Mouse (Mus musculus) heart, adult 2 months (tissue): ENCODE measurements around the gene Omt2b. TPM values are rescaled to one million over a fixed set of nuclear protein-coding genes. Genes with fewer than 3 reads are reported as not detected.

Experiments
- DNase-seq, 2 experiments: peaks; one replicate each; pipeline ENCODE4 v3.0.0; 2021
- H3K27ac ChIP-seq: fragments of 200-600 bp; 2 replicates; pipeline ENCODE4 v1.8.1; 2022
- H3K27me3 ChIP-seq: fragments of 200-500 bp; 2 replicates; pipeline ENCODE4 v1.6.1; 2012; ENCODE audit warnings: mild to moderate bottlenecking, low read length, inconsistent platforms, mixed read lengths; ENCODE audit not compliant: control insufficient read depth, insufficient read depth
- H3K36me3 ChIP-seq: fragments of 200-500 bp; 2 replicates; pipeline ENCODE4 v1.6.1; 2012; ENCODE audit warnings: low read length, inconsistent platforms; ENCODE audit not compliant: control insufficient read depth, insufficient read depth
- H3K4me1 ChIP-seq: fragments of 200-500 bp; 2 replicates; pipeline ENCODE4 v1.6.1; 2011; ENCODE audit warnings: low read length; ENCODE audit not compliant: control insufficient read depth, insufficient read depth
- H3K4me3 ChIP-seq: fragments of 200-600 bp; 2 replicates; pipeline ENCODE4 v1.8.1; 2022
- H3K79me2 ChIP-seq: fragments of 200-500 bp; replicated peaks from 2 replicates; pipeline ENCODE4 v1.6.1; 2012; ENCODE audit warnings: mild to moderate bottlenecking, inconsistent platforms, low read length, moderate library complexity, mixed read lengths; ENCODE audit not compliant: control insufficient read depth, insufficient read depth
- H3K9ac ChIP-seq: fragments of 200-500 bp; 2 replicates; pipeline ENCODE4 v1.6.1; 2012; ENCODE audit warnings: low read depth, mild to moderate bottlenecking, control low read depth, inconsistent platforms, low read length, mixed read lengths
- CTCF ChIP-seq: fragments of 200-600 bp; IDR thresholded peaks from 2 replicates; pipeline ENCODE4 v1.8.1; 2022; ENCODE audit warnings: antibody characterized with exemption, mild to moderate bottlenecking, moderate library complexity
- EP300 ChIP-seq: fragments of 200-500 bp; IDR thresholded peaks from 2 replicates; pipeline ENCODE4 v1.6.1; 2011; ENCODE audit warnings: low read depth, low read length, control low read depth; ENCODE audit not compliant: insufficient read depth
- POLR2A ChIP-seq: fragments of 200-500 bp; IDR thresholded peaks from 2 replicates; pipeline ENCODE4 v1.6.1; 2011; ENCODE audit warnings: mild to moderate bottlenecking, low read depth, low read length, control low read depth; ENCODE audit not compliant: insufficient read depth
- WGBS: fragments of 180-500 bp; shearing (Covaris S2); methylation state at CpG from one replicate; pipeline ENCODE4 v1.1.7; 2018; 5-methylcytosine and 5-hydroxymethylcytosine counted together
- intact Hi-C: fragments of 180-260 bp; cut with DNase I; formaldehyde crosslinking; loops from one replicate; pipeline ENCODE4 v1.15.1; 2025
- polyA plus RNA-seq: library from polyadenylated mRNA; depleted of rRNA; stranded (reverse); fragments of >200 nt; gene quantifications from 2 replicates; pipeline ENCODE4 v1.2.3, GENCODE M21; 2012
- total RNA-seq, 2 experiments: library from RNA; stranded (reverse); gene quantifications; 2 replicates each; pipeline ENCODE4 v1.2.3; 2021

The Omt2b gene
- total and polyA plus RNA-seq, 3 experiments, result not detected

DNA sequence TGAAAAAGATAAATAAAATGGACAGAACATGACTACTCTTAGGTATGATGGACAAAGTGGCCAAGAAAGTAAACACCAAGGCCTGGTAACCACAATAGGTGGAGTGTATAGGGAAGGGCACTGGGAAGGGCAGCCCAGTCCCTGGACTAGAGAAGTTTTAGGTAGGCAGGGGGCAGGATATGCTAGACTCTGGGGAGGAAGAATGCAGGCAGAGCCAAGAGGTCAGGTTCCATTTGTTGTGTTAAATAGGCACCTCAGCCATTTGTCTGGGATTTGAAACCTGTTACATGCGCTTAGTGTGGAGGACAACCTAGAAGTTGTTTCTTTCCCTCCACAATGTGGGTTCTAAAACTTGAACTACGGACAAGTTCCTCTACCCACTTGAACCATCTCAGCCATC lies 42.0 kb downstream of the Omt2b start:
- intact Hi-C loops, result no loop called here
- Histone ChIP-seq H3K36me3 (no peaks in the 10 kb centered on the region), H3K4me3 (no peak overlapping the region), H3K79me2 (no peaks in the 10 kb centered on the region), H3K9ac (no peak overlapping the region), H3K4me1 (no peaks in the 10 kb centered on the region), H3K27ac (no peak overlapping the region), H3K27me3 (no peaks in the 10 kb centered on the region)
- WGBS, result 94% methylated on average over 2 of the region's 2 CpGs
- no peak for TF ChIP-seq POLR2A
- no peak for TF ChIP-seq CTCF
- TF ChIP-seq EP300, result no peak
- DNase-seq, result no peak

DNA sequence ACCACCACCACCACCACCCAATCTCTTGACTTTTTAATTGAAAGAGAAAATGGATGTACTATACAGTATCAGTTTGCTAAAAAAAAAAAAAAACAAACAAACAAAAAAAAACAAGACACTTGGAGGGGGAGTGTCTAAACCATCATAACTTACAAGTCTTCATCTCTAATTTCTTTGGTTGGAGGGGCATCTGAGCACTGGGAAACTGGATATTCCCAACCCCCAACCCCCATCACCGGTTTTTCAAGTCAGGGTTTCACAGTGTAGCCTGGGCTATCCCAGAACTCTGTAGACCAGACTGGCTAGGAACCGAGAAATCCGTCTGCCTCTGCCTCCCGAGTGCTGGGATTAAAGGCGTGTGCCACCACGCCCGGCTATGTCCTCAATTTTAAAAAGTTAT lies 42.4 kb downstream of the Omt2b start:
- WGBS, result 89% methylated on average over 7 of the region's 7 CpGs

DNA sequence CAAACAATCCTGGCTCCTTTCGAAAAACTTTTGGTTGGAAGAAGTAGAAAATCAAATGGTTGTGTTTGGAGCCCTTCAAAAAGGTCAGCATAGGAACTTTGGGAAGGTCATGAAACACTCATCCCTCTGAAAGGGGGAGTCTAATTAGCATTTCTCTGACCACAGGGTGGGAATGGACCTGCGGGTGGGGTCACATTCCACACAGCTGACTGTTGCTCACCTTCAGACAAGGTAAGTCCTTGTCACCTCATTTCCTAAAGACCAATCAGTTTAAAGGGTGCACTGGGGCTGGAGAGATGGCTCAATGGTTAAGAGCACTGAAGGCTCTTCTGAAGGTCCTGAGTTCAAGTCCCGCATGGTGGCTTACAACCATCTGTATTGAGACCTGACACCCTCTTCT lies 44.1 kb downstream of the Omt2b start:
- Histone ChIP-seq H3K27me3 (no peaks in the 10 kb centered on the region), H3K4me1 (no peaks in the 10 kb centered on the region), H3K36me3 (no peaks in the 10 kb centered on the region), H3K4me3 (no peak overlapping the region), H3K79me2 (no peaks in the 10 kb centered on the region), H3K9ac (no peak overlapping the region), H3K27ac (no peak overlapping the region)
- 91% methylated on average over 3 of the region's 3 CpGs for WGBS
- no peak for TF ChIP-seq CTCF
- no peak for TF ChIP-seq EP300
- no peak for TF ChIP-seq POLR2A
- no peak for DNase-seq
- intact Hi-C loops, result no loop called here

More for the DNA sequence above, 42.4 kb downstream of the Omt2b start:
- TF ChIP-seq CTCF (no peak), POLR2A (no peak)
- no peak overlapping the region for H3K4me3 ChIP-seq
- H3K4me1 ChIP-seq, result no peaks in the 10 kb centered on the region
- no peak overlapping the region for H3K27ac ChIP-seq
- H3K36me3 ChIP-seq, result no peaks in the 10 kb centered on the region
- DNase-seq, result no peak
- no peaks in the 10 kb centered on the region for H3K79me2 ChIP-seq
- H3K9ac ChIP-seq, result no peak overlapping the region
- intact Hi-C loops, result no loop called here
- no peaks in the 10 kb centered on the region for H3K27me3 ChIP-seq

DNA sequence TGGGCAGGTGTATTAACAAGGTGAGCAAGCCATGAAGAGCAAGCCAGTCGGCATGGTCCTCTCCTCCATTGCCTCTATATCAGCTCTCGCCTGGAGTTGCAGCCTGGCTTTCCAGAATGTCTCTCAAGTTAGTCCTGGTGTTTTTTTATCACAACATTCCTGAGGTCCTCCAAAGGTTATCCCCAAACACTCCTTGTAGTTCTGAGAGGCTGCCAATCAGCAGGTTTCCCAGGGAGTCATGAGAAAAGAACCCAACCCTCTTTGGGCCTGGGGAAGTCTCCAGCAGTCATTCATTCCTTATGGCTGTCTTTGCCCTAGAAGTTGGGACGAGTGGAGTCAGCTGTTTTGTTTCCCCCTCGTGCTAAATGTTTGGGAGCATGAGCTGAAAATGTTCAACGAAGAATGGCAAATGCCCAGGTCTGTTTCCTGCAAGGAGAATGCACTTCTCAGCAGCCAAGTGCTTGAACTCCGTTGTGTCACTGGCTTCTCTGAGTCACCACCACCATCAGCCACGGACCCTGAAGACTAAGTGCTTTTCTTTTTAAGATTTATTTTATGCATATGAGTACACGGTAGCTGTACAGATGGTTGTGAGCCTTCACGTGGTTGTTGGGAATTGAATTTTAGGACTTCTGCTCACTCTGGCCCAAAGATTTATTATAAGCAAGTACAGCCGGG lies 45.6 kb downstream of the Omt2b start:
- whole genome bisulfite sequencing, result 60% methylated on average over 10 of the region's 10 CpGs
- no peak overlapping the region for H3K4me3 ChIP-seq
- no peak for DNase-seq
- H3K9ac ChIP-seq, result no peak overlapping the region
- H3K4me1 ChIP-seq, result no peaks in the 10 kb centered on the region
- H3K27me3 ChIP-seq, result 0 out of 2 replicates have a peak, but pooled peaks cover under 1% of the 10 kb centered on the region
- no peak for TF ChIP-seq POLR2A
- TF ChIP-seq EP300, result no peak
- TF ChIP-seq CTCF, result no peak
- intact Hi-C loops, result no loop called here
- no peaks in the 10 kb centered on the region for H3K36me3 ChIP-seq
- H3K79me2 ChIP-seq, result no peaks in the 10 kb centered on the region
- no peak overlapping the region for H3K27ac ChIP-seq

DNA sequence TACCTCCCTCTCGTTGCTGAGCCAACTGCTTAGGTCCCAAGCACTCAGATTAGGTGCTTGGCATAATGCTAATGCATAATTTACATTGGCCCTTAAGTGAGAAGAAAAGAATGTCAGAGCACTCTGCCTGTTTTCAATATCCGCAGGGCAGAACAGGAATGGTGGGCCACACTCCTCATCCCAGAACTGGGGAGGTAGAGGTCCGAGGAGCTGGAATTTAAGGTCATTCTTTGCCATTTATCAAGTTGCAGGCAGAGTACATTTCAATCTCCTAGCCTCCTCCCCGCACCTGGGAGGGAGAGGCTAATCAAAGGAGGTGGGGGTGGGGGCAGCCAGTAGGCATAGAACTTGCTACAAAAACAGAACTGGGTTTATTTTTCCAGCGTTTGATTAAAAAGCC lies 47.0 kb downstream of the Omt2b start:
- intact Hi-C loops, result no loop called here
- Histone ChIP-seq H3K36me3 (no peaks in the 10 kb centered on the region), H3K79me2 (no peaks in the 10 kb centered on the region), H3K27ac (no peak overlapping the region), H3K9ac (no peak overlapping the region), H3K27me3 (0 out of 2 replicates have a peak, but pooled peaks cover 1% of the 10 kb centered on the region), H3K4me3 (no peak overlapping the region), H3K4me1 (no peaks in the 10 kb centered on the region)
- TF ChIP-seq CTCF (no peak), EP300 (no peak), POLR2A (no peak)
- 64% methylated on average over 5 of the region's 5 CpGs for WGBS
- DNase-seq, result no peak

DNA sequence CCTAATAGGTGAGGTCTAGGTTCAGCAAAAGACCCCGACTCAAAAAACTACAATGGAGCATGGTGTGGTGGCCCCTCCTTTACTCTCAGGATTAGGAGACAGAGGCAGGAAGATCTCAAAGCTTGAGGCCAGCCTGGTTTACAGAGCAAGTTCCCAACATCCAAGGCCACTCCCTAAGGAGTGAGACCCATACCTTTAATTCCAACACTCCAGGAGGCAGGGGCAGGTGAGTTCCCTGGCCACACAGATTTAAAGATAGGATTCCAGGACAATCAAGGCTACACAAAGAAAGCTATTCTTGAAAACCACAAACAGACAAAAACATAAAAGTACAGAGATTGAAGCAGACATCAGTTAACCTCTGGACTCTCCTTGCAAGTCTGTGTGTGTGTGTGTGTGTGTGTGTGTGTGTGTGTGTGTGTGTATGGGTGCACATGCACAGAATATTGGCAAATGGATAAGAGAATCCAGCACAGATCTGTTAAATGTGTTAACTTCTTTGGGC lies 47.5 kb downstream of the Omt2b start:
- no peaks in the 10 kb centered on the region for H3K79me2 ChIP-seq
- no peaks in the 10 kb centered on the region for H3K4me1 ChIP-seq
- no peak overlapping the region for H3K9ac ChIP-seq
- no peak overlapping the region for H3K4me3 ChIP-seq
- WGBS, result 74% methylated on average over 1 of the region's 1 CpGs
- no peak overlapping the region for H3K27ac ChIP-seq
- intact Hi-C loops, result no loop called here
- no peak for TF ChIP-seq CTCF
- TF ChIP-seq EP300, result no peak
- no peak for TF ChIP-seq POLR2A
- no peaks in the 10 kb centered on the region for H3K36me3 ChIP-seq
- 0 out of 2 replicates have a peak, but pooled peaks cover 1% of the 10 kb centered on the region for H3K27me3 ChIP-seq
- no peak for DNase-seq
